Mouse (Mus musculus): ENCODE measurements around the gene Zfp317. TPM values are rescaled to one million over a fixed set of nuclear protein-coding genes. Genes with fewer than 3 reads are reported as not detected.

Zfp317 gene
- total and polyA plus RNA-seq, 3 experiments = 41.2 to 67.9 TPM; not detected in 1

- Histone ChIP-seq H3K4me3 (ENCODE audit: control insufficient read depth in 1 of 2, insufficient read depth in 1 of 2, low read depth in 2 of 2, low read length in 2 of 2) (no peak overlapping the region), H3K9ac (ENCODE audit: control insufficient read depth, low read depth, low read length, poor library complexity, severe bottlenecking) (no peak overlapping the region), H3K27ac (ENCODE audit: control insufficient read depth, low read depth, low read length) (no peak overlapping the region), H3K27me3 (ENCODE audit: control insufficient read depth in 1 of 2, insufficient read depth in 2 of 2, low read length in 2 of 2) (no peaks in the 10 kb centered on the region), H3K79me2 (ENCODE audit: control insufficient read depth, insufficient read depth, low read length, poor library complexity) (no peaks in the 10 kb centered on the region), H3K36me3 (ENCODE audit: control insufficient read depth in 1 of 2, insufficient read depth in 2 of 2, low read length in 2 of 2) (peaks cover 7 to 84% of the 10 kb centered on the region in 2 experiments), H3K4me1 (ENCODE audit: control insufficient read depth in 1 of 2, insufficient read depth in 2 of 2, low read length in 2 of 2) (no peaks in the 10 kb centered on the region), H3K9me3 (replicated peaks; ENCODE audit: insufficient read depth, low read length) (no peaks in the 10 kb centered on the region)
- TF ChIP-seq ELF1 (IDR thresholded peaks at IDR 0.05; ENCODE audit: low read depth, low read length) = no peak
- no peak for TF ChIP-seq TAL1 (IDR thresholded peaks at IDR 0.05; ENCODE audit: low read length)
- TF ChIP-seq SMC3 (IDR thresholded peaks at IDR 0.05; ENCODE audit: low read depth, low read length) = no peak
- no peak for TF ChIP-seq POLR2AphosphoS2 (IDR thresholded peaks at IDR 0.05; ENCODE audit: low read length)
- TF ChIP-seq MYC (IDR thresholded peaks at IDR 0.05; ENCODE audit: low read depth, low read length) = no peak
- TF ChIP-seq RCOR1 (IDR thresholded peaks at IDR 0.05; ENCODE audit: low read depth, low read length) = no peak
- TF ChIP-seq ZNF384 (IDR thresholded peaks at IDR 0.05; ENCODE audit: low read depth, low read length) = no peak
- no peak for TF ChIP-seq POLR2A (IDR thresholded peaks at IDR 0.05; ENCODE audit: control insufficient read depth in 1 of 2, insufficient read depth in 1 of 2, low read depth in 1 of 2, low read length in 2 of 2, poor library complexity in 1 of 2)
- TF ChIP-seq MXI1 (IDR thresholded peaks at IDR 0.05; ENCODE audit: low read depth, low read length) = no peak
- no peak for TF ChIP-seq MEF2A (IDR thresholded peaks at IDR 0.05; ENCODE audit: extremely low read depth, insufficient replicate concordance, low read depth, low read length, poor library complexity, severe bottlenecking)
- no peak for TF ChIP-seq E2F4 (IDR thresholded peaks at IDR 0.05; ENCODE audit: borderline replicate concordance, low read depth, low read length)
- TF ChIP-seq JUND (IDR thresholded peaks at IDR 0.05; ENCODE audit: low read depth, low read length) = no peak
- no peak for TF ChIP-seq SIN3A (IDR thresholded peaks at IDR 0.05; ENCODE audit: low read length)
- DNase-seq (ENCODE audit: low read depth, low spot score) = no peak
Measured at GRCm38 (mm10) chr9:19645193-19645592, 23.3 kb downstream of the Zfp317 start.

DNA sequence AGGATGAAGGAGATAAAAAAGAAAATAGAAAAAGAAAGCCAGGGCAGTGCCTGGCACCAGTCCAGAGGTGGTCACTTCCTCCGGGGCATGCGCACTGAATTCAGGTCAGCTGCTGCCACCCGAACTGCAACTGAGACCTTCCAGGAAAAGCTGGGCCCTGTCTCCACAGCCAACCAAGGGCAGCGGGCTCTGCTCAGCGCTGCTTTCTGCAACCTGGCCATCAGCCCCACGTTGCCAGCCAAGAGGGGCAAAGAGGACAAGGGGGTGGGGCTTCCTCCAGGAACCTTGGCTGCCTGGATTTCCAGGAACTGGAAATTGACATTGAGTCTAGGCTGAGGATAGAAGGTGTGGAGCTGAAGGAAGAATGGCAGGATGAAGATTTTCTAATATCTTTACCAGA, 68.4 kb downstream of the Zfp317 start:
- no peaks in the 10 kb centered on the region for H3K9me3 ChIP-seq (replicated peaks; ENCODE audit: insufficient read depth, low read length)
- no peak overlapping the region for H3K27ac ChIP-seq (ENCODE audit: control insufficient read depth, low read depth, low read length)
- H3K36me3 ChIP-seq (ENCODE audit: control insufficient read depth in 1 of 2, insufficient read depth in 2 of 2, low read length in 2 of 2) = no peaks in the 10 kb centered on the region
- H3K9ac ChIP-seq (ENCODE audit: control insufficient read depth, low read depth, low read length, poor library complexity, severe bottlenecking) = no peak overlapping the region
- H3K27me3 ChIP-seq (ENCODE audit: control insufficient read depth in 1 of 2, insufficient read depth in 2 of 2, low read length in 2 of 2) = no peaks in the 10 kb centered on the region
- no peak for TF ChIP-seq MAFK (IDR thresholded peaks at IDR 0.05; ENCODE audit: borderline replicate concordance, low read depth, low read length)
- no peak for TF ChIP-seq RCOR1 (IDR thresholded peaks at IDR 0.05; ENCODE audit: low read depth, low read length)
- no peak for TF ChIP-seq ELF1 (IDR thresholded peaks at IDR 0.05; ENCODE audit: low read depth, low read length)
- no peak for TF ChIP-seq ZMIZ1 (IDR thresholded peaks at IDR 0.05; ENCODE audit: low read depth, low read length)
- TF ChIP-seq MAX (IDR thresholded peaks at IDR 0.05; ENCODE audit: low read length) = no peak
- no peaks in the 10 kb centered on the region for H3K4me1 ChIP-seq (ENCODE audit: control insufficient read depth in 1 of 2, insufficient read depth in 2 of 2, low read length in 2 of 2)
- DNase-seq (ENCODE audit: low read depth, low spot score) = no peak
- no peaks in the 10 kb centered on the region for H3K79me2 ChIP-seq (ENCODE audit: control insufficient read depth, insufficient read depth, low read length, poor library complexity)
- no peak overlapping the region for H3K4me3 ChIP-seq (ENCODE audit: control insufficient read depth in 1 of 2, insufficient read depth in 1 of 2, low read depth in 2 of 2, low read length in 2 of 2)

DNA sequence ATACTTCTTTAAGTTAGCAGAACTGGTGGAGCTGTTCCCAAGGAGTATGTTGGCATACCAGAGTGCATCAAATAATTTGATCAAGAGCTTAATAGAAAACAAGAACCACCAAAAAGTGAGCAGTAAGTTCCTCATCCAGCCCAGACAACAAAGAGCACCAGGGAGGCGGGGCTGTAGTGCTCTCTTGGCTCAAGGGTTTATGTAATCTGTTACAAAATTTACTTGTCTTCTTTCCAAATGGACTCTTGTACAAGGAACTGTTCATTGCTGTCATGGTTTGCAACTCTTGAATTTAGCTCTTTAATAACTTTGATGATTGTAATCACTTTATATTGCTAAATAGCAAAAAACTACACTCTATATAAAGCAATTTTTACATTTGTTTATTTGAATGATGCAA, 69.5 kb downstream of the Zfp317 start:
- H3K79me2 ChIP-seq (ENCODE audit: control insufficient read depth, insufficient read depth, low read length, poor library complexity) = no peaks in the 10 kb centered on the region
- no peaks in the 10 kb centered on the region for H3K36me3 ChIP-seq (ENCODE audit: control insufficient read depth in 1 of 2, insufficient read depth in 2 of 2, low read length in 2 of 2)
- no peaks in the 10 kb centered on the region for H3K4me1 ChIP-seq (ENCODE audit: control insufficient read depth in 1 of 2, insufficient read depth in 2 of 2, low read length in 2 of 2)
- no peaks in the 10 kb centered on the region for H3K9me3 ChIP-seq (replicated peaks; ENCODE audit: insufficient read depth, low read length)
- no peak overlapping the region for H3K9ac ChIP-seq (ENCODE audit: control insufficient read depth, low read depth, low read length, poor library complexity, severe bottlenecking)
- DNase-seq (ENCODE audit: low read depth, low spot score) = peak; percentile 36
- no peak overlapping the region for H3K27ac ChIP-seq (ENCODE audit: control insufficient read depth, low read depth, low read length)
- H3K27me3 ChIP-seq (ENCODE audit: control insufficient read depth in 1 of 2, insufficient read depth in 2 of 2, low read length in 2 of 2) = no peaks in the 10 kb centered on the region
- H3K4me3 ChIP-seq (ENCODE audit: control insufficient read depth in 1 of 2, insufficient read depth in 1 of 2, low read depth in 2 of 2, low read length in 2 of 2) = no peak overlapping the region
- TF ChIP-seq USF1 (IDR thresholded peaks at IDR 0.05; ENCODE audit: low read depth, low read length) = no peak
- no peak for TF ChIP-seq TAL1 (IDR thresholded peaks at IDR 0.05; ENCODE audit: low read length)
- no peak for TF ChIP-seq POLR2AphosphoS5 (IDR thresholded peaks at IDR 0.05; ENCODE audit: borderline replicate concordance, low read depth, low read length)

Measured in MEL (cell line).